Mouse (Mus musculus): ENCODE measurements around the gene Eif5b. TPM values are rescaled to one million over a fixed set of nuclear protein-coding genes. Genes with fewer than 3 reads are reported as not detected.
A peak's percentile ranks its signal among the peaks of the same experiment; 100 is the strongest.

The Eif5b gene
- polyA plus RNA-seq (2014; fragmentation: Nextera tagmentation; extraction: Ambion mirVana), result 18.7 and 19.6 TPM in 2 replicates

GRCm38 (mm10) chr1:37997867-37998266 lies at the start of gene Eif5b, which contains the start of gene Txndc9:
TSS of gene Eif5b (plus strand) at chr1:37998010.
TSS of gene Txndc9 (minus strand) at chr1:37997893.
- Histone ChIP-seq H3K4me2 (replicated peaks) (peak within 1 kb of the TSS; percentile 85), H3K9ac (peak within 1 kb of the TSS; percentile 91), H3K4me1 (replicated peaks; ENCODE audit: control insufficient read depth, insufficient read depth, low read length) (peaks cover 18% of the 10 kb centered on the region), H3K27me3 (ENCODE audit: control insufficient read depth, insufficient read depth, low read length) (no peaks in the 10 kb centered on the region), H3K27ac (peak within 1 kb of the TSS; percentile 94), H3K9me3 (ENCODE audit: control insufficient read depth, low read length) (no peaks in the 10 kb centered on the region), H3K36me3 (replicated peaks; ENCODE audit: control insufficient read depth, insufficient read depth) (peaks cover 32% of the 10 kb centered on the region), H3K4me3 (replicated peaks; ENCODE audit: low read length) (peak within 1 kb of the TSS; percentile 96)
- ATAC-seq (ENCODE audit: low FRiP score), result peak; percentile 93
- peak; percentile 92 for DNase-seq (ENCODE audit: low spot score)
- under 1% methylated on average over 50 of the region's 50 CpGs for WGBS

- no peak overlapping the region for H3K9ac ChIP-seq
- no peak for ATAC-seq (ENCODE audit: low FRiP score)
- H3K9me3 ChIP-seq (ENCODE audit: control insufficient read depth, low read length), result no peaks in the 10 kb centered on the region
- DNase-seq (ENCODE audit: low spot score), result no peak
- no peak overlapping the region for H3K4me3 ChIP-seq (replicated peaks; ENCODE audit: low read length)
- no peaks in the 10 kb centered on the region for H3K27me3 ChIP-seq (ENCODE audit: control insufficient read depth, insufficient read depth, low read length)
- WGBS, result 88% methylated on average over 2 of the region's 2 CpGs
- no peak overlapping the region for H3K4me2 ChIP-seq (replicated peaks)
- H3K36me3 ChIP-seq (replicated peaks; ENCODE audit: control insufficient read depth, insufficient read depth), result no peaks in the 10 kb centered on the region
- H3K27ac ChIP-seq, result no peak overlapping the region
- no peaks in the 10 kb centered on the region for H3K4me1 ChIP-seq (replicated peaks; ENCODE audit: control insufficient read depth, insufficient read depth, low read length)
These were observed 48.9 kb upstream of the Eif5b start for GRCm38 (mm10) chr1:37948906-37949305.

GRCm38 (mm10) chr1:37954786-37955185 lies 43.0 kb upstream of the Eif5b start:
- Histone ChIP-seq H3K4me2 (replicated peaks) (no peak overlapping the region), H3K27me3 (ENCODE audit: control insufficient read depth, insufficient read depth, low read length) (no peaks in the 10 kb centered on the region), H3K27ac (no peak overlapping the region), H3K36me3 (replicated peaks; ENCODE audit: control insufficient read depth, insufficient read depth) (no peaks in the 10 kb centered on the region), H3K9me3 (ENCODE audit: control insufficient read depth, low read length) (no peaks in the 10 kb centered on the region), H3K9ac (no peak overlapping the region), H3K4me3 (replicated peaks; ENCODE audit: low read length) (no peak overlapping the region), H3K4me1 (replicated peaks; ENCODE audit: control insufficient read depth, insufficient read depth, low read length) (no peaks in the 10 kb centered on the region)
- DNase-seq (ENCODE audit: low spot score), result no peak
- 88% methylated on average over 7 of the region's 7 CpGs for WGBS
- ATAC-seq (ENCODE audit: low FRiP score), result no peak

GRCm38 (mm10) chr1:37955251-37955650 lies 42.6 kb upstream of the Eif5b start:
- Histone ChIP-seq H3K9ac (no peak overlapping the region), H3K9me3 (ENCODE audit: control insufficient read depth, low read length) (no peaks in the 10 kb centered on the region), H3K27ac (no peak overlapping the region), H3K4me2 (replicated peaks) (no peak overlapping the region), H3K4me3 (replicated peaks; ENCODE audit: low read length) (no peak overlapping the region), H3K36me3 (replicated peaks; ENCODE audit: control insufficient read depth, insufficient read depth) (no peaks in the 10 kb centered on the region), H3K4me1 (replicated peaks; ENCODE audit: control insufficient read depth, insufficient read depth, low read length) (no peaks in the 10 kb centered on the region), H3K27me3 (ENCODE audit: control insufficient read depth, insufficient read depth, low read length) (no peaks in the 10 kb centered on the region)
- no peak for ATAC-seq (ENCODE audit: low FRiP score)
- no peak for DNase-seq (ENCODE audit: low spot score)
- WGBS, result 87% methylated on average over 2 of the region's 2 CpGs

GRCm38 (mm10) chr1:37956690-37957431 lies 40.9 kb upstream of the Eif5b start:
- ATAC-seq (ENCODE audit: low FRiP score) (no peak), DNase-seq (ENCODE audit: low spot score) (peak; percentile 68)
- H3K36me3 ChIP-seq (replicated peaks; ENCODE audit: control insufficient read depth, insufficient read depth), result no peaks in the 10 kb centered on the region
- WGBS, result 34% methylated on average over 3 of the region's 3 CpGs
- H3K9ac ChIP-seq, result no peak overlapping the region
- H3K27me3 ChIP-seq (ENCODE audit: control insufficient read depth, insufficient read depth, low read length), result no peaks in the 10 kb centered on the region
- no peaks in the 10 kb centered on the region for H3K4me1 ChIP-seq (replicated peaks; ENCODE audit: control insufficient read depth, insufficient read depth, low read length)
- no peak overlapping the region for H3K27ac ChIP-seq
- no peak overlapping the region for H3K4me3 ChIP-seq (replicated peaks; ENCODE audit: low read length)
- no peak overlapping the region for H3K4me2 ChIP-seq (replicated peaks)
- no peaks in the 10 kb centered on the region for H3K9me3 ChIP-seq (ENCODE audit: control insufficient read depth, low read length)

- H3K27ac ChIP-seq, result no peak within 1 kb of the TSS
- no peaks in the 10 kb centered on the region for H3K4me1 ChIP-seq (replicated peaks; ENCODE audit: control insufficient read depth, insufficient read depth, low read length)
- H3K9ac ChIP-seq, result no peak within 1 kb of the TSS
- no peak within 1 kb of the TSS for H3K4me3 ChIP-seq (replicated peaks; ENCODE audit: low read length)
- H3K36me3 ChIP-seq (replicated peaks; ENCODE audit: control insufficient read depth, insufficient read depth), result no peaks in the 10 kb centered on the region
- H3K27me3 ChIP-seq (ENCODE audit: control insufficient read depth, insufficient read depth, low read length), result no peaks in the 10 kb centered on the region
- H3K9me3 ChIP-seq (ENCODE audit: control insufficient read depth, low read length), result no peaks in the 10 kb centered on the region
- no peak within 1 kb of the TSS for H3K4me2 ChIP-seq (replicated peaks)
- ATAC-seq (ENCODE audit: low FRiP score), result no peak
- no peak for DNase-seq (ENCODE audit: low spot score)
- WGBS, result 93% methylated on average over 5 of the region's 5 CpGs
These were observed 40.2 kb upstream of the Eif5b start, which contains the start of gene Lyg1 for GRCm38 (mm10) chr1:37957659-37958058. TSS of gene Lyg1 (minus strand) at chr1:37957759.

GRCm38 (mm10) chr1:37958516-37958915 lies 39.3 kb upstream of the Eif5b start:
- Histone ChIP-seq H3K9me3 (ENCODE audit: control insufficient read depth, low read length) (no peaks in the 10 kb centered on the region), H3K9ac (no peak overlapping the region), H3K4me2 (replicated peaks) (no peak overlapping the region), H3K27ac (no peak overlapping the region), H3K4me1 (replicated peaks; ENCODE audit: control insufficient read depth, insufficient read depth, low read length) (no peaks in the 10 kb centered on the region), H3K27me3 (ENCODE audit: control insufficient read depth, insufficient read depth, low read length) (no peaks in the 10 kb centered on the region), H3K36me3 (replicated peaks; ENCODE audit: control insufficient read depth, insufficient read depth) (no peaks in the 10 kb centered on the region), H3K4me3 (replicated peaks; ENCODE audit: low read length) (no peak overlapping the region)
- no peak for ATAC-seq (ENCODE audit: low FRiP score)
- WGBS, result 91% methylated on average over 2 of the region's 2 CpGs
- DNase-seq (ENCODE audit: low spot score), result no peak

- no peak overlapping the region for H3K4me3 ChIP-seq (replicated peaks; ENCODE audit: low read length)
- ATAC-seq (ENCODE audit: low FRiP score), result no peak
- no peaks in the 10 kb centered on the region for H3K9me3 ChIP-seq (ENCODE audit: control insufficient read depth, low read length)
- no peak overlapping the region for H3K27ac ChIP-seq
- no peak overlapping the region for H3K4me2 ChIP-seq (replicated peaks)
- H3K4me1 ChIP-seq (replicated peaks; ENCODE audit: control insufficient read depth, insufficient read depth, low read length), result no peaks in the 10 kb centered on the region
- no peaks in the 10 kb centered on the region for H3K27me3 ChIP-seq (ENCODE audit: control insufficient read depth, insufficient read depth, low read length)
- WGBS, result 57% methylated on average over 5 of the region's 5 CpGs
- H3K9ac ChIP-seq, result no peak overlapping the region
- no peaks in the 10 kb centered on the region for H3K36me3 ChIP-seq (replicated peaks; ENCODE audit: control insufficient read depth, insufficient read depth)
- peak; percentile 39 for DNase-seq (ENCODE audit: low spot score)
These were observed 38.3 kb upstream of the Eif5b start for GRCm38 (mm10) chr1:37959486-37959885.

GRCm38 (mm10) chr1:37965571-37965970 lies 32.2 kb upstream of the Eif5b start:
- ATAC-seq (ENCODE audit: low FRiP score) (no peak), DNase-seq (ENCODE audit: low spot score) (no peak)
- no peaks in the 10 kb centered on the region for H3K27me3 ChIP-seq (ENCODE audit: control insufficient read depth, insufficient read depth, low read length)
- H3K36me3 ChIP-seq (replicated peaks; ENCODE audit: control insufficient read depth, insufficient read depth), result no peaks in the 10 kb centered on the region
- H3K9me3 ChIP-seq (ENCODE audit: control insufficient read depth, low read length), result no peaks in the 10 kb centered on the region
- H3K27ac ChIP-seq, result no peak overlapping the region
- no peak overlapping the region for H3K4me2 ChIP-seq (replicated peaks)
- no peak overlapping the region for H3K4me3 ChIP-seq (replicated peaks; ENCODE audit: low read length)
- H3K4me1 ChIP-seq (replicated peaks; ENCODE audit: control insufficient read depth, insufficient read depth, low read length), result no peaks in the 10 kb centered on the region
- 62% methylated on average over 10 of the region's 10 CpGs for WGBS
- no peak overlapping the region for H3K9ac ChIP-seq
